Mouse (Mus musculus) heart, adult 2 months (tissue): ENCODE results near the gene Sh3tc1. TPM values are rescaled to one million over a fixed set of nuclear protein-coding genes. Genes with fewer than 3 reads are reported as not detected.
A peak's percentile ranks its signal among the peaks of the same experiment; 100 is the strongest.

ENCODE experiments used
- DNase-seq, 2 experiments: peaks; one replicate each; pipeline ENCODE4 v3.0.0; 2021
- H3K27ac ChIP-seq: fragments of 200-600 bp; 2 replicates; pipeline ENCODE4 v1.8.1; 2022
- H3K27me3 ChIP-seq: fragments of 200-500 bp; 2 replicates; pipeline ENCODE4 v1.6.1; 2012; ENCODE audit warnings: mild to moderate bottlenecking, low read length, inconsistent platforms, mixed read lengths; ENCODE audit not compliant: control insufficient read depth, insufficient read depth
- H3K36me3 ChIP-seq: fragments of 200-500 bp; 2 replicates; pipeline ENCODE4 v1.6.1; 2012; ENCODE audit warnings: low read length, inconsistent platforms; ENCODE audit not compliant: control insufficient read depth, insufficient read depth
- H3K4me1 ChIP-seq: fragments of 200-500 bp; 2 replicates; pipeline ENCODE4 v1.6.1; 2011; ENCODE audit warnings: low read length; ENCODE audit not compliant: control insufficient read depth, insufficient read depth
- H3K4me3 ChIP-seq: fragments of 200-600 bp; 2 replicates; pipeline ENCODE4 v1.8.1; 2022
- H3K79me2 ChIP-seq: fragments of 200-500 bp; replicated peaks from 2 replicates; pipeline ENCODE4 v1.6.1; 2012; ENCODE audit warnings: mild to moderate bottlenecking, inconsistent platforms, low read length, moderate library complexity, mixed read lengths; ENCODE audit not compliant: control insufficient read depth, insufficient read depth
- H3K9ac ChIP-seq: fragments of 200-500 bp; 2 replicates; pipeline ENCODE4 v1.6.1; 2012; ENCODE audit warnings: low read depth, mild to moderate bottlenecking, control low read depth, inconsistent platforms, low read length, mixed read lengths
- CTCF ChIP-seq: fragments of 200-600 bp; IDR thresholded peaks from 2 replicates; pipeline ENCODE4 v1.8.1; 2022; ENCODE audit warnings: antibody characterized with exemption, mild to moderate bottlenecking, moderate library complexity
- EP300 ChIP-seq: fragments of 200-500 bp; IDR thresholded peaks from 2 replicates; pipeline ENCODE4 v1.6.1; 2011; ENCODE audit warnings: low read depth, low read length, control low read depth; ENCODE audit not compliant: insufficient read depth
- POLR2A ChIP-seq: fragments of 200-500 bp; IDR thresholded peaks from 2 replicates; pipeline ENCODE4 v1.6.1; 2011; ENCODE audit warnings: mild to moderate bottlenecking, low read depth, low read length, control low read depth; ENCODE audit not compliant: insufficient read depth
- WGBS: fragments of 180-500 bp; shearing (Covaris S2); methylation state at CpG from one replicate; pipeline ENCODE4 v1.1.7; 2018; 5-methylcytosine and 5-hydroxymethylcytosine counted together
- intact Hi-C: fragments of 180-260 bp; cut with DNase I; formaldehyde crosslinking; loops from one replicate; pipeline ENCODE4 v1.15.1; 2025
- polyA plus RNA-seq: library from polyadenylated mRNA; depleted of rRNA; stranded (reverse); fragments of >200 nt; gene quantifications from 2 replicates; pipeline ENCODE4 v1.2.3, GENCODE M21; 2012
- total RNA-seq, 2 experiments: library from RNA; stranded (reverse); gene quantifications; 2 replicates each; pipeline ENCODE4 v1.2.3; 2021

Sh3tc1 gene
- total and polyA plus RNA-seq, 3 experiments: 5.7 to 7.2 (median 6.3) TPM

DNA sequence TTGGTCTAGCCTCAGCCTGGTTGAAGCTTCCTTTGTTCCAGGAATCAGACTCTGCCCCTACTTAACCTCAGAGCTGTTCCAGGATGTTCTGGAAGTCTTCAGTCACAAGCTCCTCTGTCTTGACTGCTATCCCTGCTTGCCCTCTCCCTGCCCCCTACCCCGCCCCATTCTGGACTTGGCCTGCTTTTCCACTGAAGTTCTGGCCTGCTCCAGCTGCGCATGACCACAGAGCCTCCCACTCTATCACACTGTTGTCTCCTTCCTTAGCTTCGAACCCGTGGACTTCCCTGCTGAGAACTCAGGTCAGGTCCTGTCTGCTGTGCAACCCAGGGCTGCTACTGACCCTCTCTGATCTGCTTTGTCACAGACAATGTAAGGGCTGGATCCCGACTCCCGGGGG, 26.1 kb upstream of the Sh3tc1 start:
- Histone ChIP-seq H3K4me1 (peaks cover 25% of the 10 kb centered on the region), H3K27me3 (no peaks in the 10 kb centered on the region), H3K79me2 (no peaks in the 10 kb centered on the region), H3K27ac (peak overlapping the region; percentile 69; the same call in 1 of the 2 replicates), H3K4me3 (no peak overlapping the region), H3K9ac (no peak overlapping the region), H3K36me3 (no peaks in the 10 kb centered on the region)
- 63% methylated on average over 6 of the region's 6 CpGs for WGBS
- DNase-seq: no peak
- intact Hi-C loops: no loop called here
- 0 out of 2 replicates have a peak, but pooled peaks have one; percentile 0 for TF ChIP-seq EP300
- TF ChIP-seq CTCF: no peak
- TF ChIP-seq POLR2A: no peak

DNA sequence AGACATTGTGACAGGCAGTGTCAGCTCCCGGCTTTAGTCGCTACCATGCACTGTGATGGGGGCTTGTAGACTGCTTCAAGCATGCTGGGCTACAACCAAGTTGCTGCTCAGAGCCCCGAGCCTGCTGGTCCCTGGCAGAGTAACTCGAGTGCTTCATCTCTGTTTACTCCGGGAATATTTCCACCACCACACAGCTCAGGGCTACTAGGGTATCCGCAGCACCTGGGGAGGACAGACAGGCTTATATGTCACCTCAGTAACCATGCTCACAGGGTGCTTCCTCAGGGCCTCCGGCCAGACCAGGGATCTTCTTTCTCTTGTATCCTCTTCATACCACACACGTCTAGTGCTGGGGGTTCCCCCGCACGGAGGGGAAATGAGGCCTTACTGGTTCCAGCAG, 23.1 kb upstream of the Sh3tc1 start:
- no peaks in the 10 kb centered on the region for H3K79me2 ChIP-seq
- 59% methylated on average over 10 of the region's 10 CpGs for WGBS
- intact Hi-C loops: no loop called here
- no peaks in the 10 kb centered on the region for H3K36me3 ChIP-seq
- no peaks in the 10 kb centered on the region for H3K27me3 ChIP-seq
- H3K27ac ChIP-seq: peak overlapping the region; percentile 68
- no peak for DNase-seq
- no peak for TF ChIP-seq POLR2A
- H3K4me1 ChIP-seq: peaks cover 13% of the 10 kb centered on the region
- H3K4me3 ChIP-seq: no peak overlapping the region
- no peak overlapping the region for H3K9ac ChIP-seq

DNA sequence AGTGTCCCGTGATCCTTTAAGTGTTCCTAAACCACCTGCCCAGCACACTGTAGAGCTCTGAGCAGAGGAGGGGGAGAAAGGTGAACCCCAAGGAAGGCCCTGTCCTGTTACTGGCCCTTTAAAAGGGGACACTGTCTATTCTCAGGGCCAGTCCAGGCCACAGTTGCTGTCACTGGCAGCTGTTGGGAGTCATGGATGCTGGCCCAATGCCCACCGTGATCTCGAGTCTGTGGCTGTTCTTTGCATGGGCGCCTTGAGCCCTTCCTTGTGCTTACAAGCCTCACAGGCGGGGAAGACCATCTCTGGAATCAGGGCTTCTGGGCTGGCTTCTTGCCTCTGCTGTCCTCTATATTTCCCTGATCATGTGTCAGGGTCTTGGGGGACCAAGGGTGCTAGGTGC, 22.6 kb upstream of the Sh3tc1 start:
- intact Hi-C loops: no loop called here
- H3K27me3 ChIP-seq: no peaks in the 10 kb centered on the region
- H3K4me1 ChIP-seq: peaks cover 13% of the 10 kb centered on the region
- peak; percentile 73 for DNase-seq
- no peak overlapping the region for H3K9ac ChIP-seq
- H3K27ac ChIP-seq: peak overlapping the region; percentile 68
- H3K36me3 ChIP-seq: no peaks in the 10 kb centered on the region
- H3K79me2 ChIP-seq: no peaks in the 10 kb centered on the region
- 37% methylated on average over 5 of the region's 5 CpGs for WGBS
- no peak overlapping the region for H3K4me3 ChIP-seq
- TF ChIP-seq CTCF (no peak), POLR2A (no peak), EP300 (peak; percentile 74; the same call in 1 of the 2 replicates)

DNA sequence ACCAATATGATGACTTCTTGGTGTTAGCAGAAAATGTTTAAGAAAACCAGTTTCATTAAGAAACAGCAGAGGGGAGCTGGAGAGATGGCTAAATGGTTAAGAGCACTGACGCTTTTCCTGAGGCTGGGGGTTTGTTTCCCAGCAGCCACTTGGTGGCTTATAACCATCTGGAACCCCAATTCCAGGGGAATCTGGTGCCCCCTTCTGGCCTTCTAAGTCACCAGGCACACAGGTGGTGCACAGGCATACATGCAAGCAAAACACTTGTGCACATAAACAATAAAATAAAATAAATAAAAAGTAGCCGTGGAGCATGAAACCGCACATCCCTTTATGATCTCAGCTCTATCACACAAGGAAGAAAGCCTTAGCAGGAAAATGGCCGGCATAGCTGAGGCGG, 21.5 kb upstream of the Sh3tc1 start:
- WGBS: 85% methylated on average over 5 of the region's 5 CpGs

DNA sequence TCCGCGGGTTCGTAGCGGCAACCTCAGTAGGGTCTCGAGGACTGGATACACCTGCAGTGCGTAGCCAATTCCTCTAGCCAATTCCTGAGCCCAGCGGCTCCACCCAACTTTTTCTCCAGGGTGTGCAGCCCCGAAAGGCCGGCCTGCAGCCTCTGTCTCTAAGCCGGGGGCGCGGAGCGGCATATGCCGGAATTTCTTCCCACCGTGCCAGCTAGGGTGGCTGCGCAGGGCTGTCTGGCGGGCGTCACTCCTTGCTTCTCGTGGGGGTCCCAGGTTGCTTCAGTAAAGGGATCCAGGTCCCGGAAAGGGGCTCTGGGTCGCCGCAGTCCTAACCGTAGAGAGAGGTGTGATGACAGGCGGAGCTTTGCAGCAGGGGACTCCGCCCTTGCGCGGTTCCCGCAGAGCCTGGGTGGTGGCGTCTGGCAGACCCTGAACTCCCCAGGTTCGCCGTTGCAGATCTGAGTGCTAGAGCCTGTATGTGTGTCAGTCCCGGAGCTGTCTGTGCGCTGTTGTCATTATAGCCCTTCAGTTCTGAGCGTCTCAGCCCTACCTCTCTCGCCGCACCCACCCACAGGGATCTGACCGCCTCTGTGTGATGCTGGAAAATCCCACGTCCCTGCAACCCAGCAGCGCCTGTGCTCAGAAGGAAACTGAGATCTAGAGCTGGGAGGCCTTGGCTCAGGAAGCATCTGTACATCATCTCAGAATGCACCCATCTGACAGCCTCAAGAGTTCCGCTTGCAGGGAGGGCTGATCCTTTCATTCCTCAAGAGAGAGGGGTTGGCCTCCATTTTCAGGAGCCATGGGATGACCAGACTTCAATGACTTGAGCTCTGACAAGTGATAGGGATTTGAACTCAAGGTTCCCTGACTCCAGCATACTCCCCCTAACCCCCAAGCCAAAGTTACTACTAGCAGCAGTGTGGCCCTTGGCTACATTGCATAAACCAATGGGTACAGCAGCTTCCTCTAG, 18.6 kb upstream of the Sh3tc1 start:
- TF ChIP-seq POLR2A (no peak), CTCF (no peak), EP300 (no peak)
- peak overlapping the region; percentile 82 for H3K9ac ChIP-seq
- no peaks in the 10 kb centered on the region for H3K27me3 ChIP-seq
- H3K36me3 ChIP-seq: no peaks in the 10 kb centered on the region
- peak; percentile 39 to 52 for DNase-seq
- H3K27ac ChIP-seq: peak overlapping the region; percentile 74
- 3% methylated on average over 40 of the region's 40 CpGs for WGBS
- no peaks in the 10 kb centered on the region for H3K79me2 ChIP-seq
- H3K4me1 ChIP-seq: peaks cover 5% of the 10 kb centered on the region
- intact Hi-C loops: loop anchor here (5.0 kb wide), 1 partner anchor 176 kb away; the partner anchor contains the start of gene Acox3
- H3K4me3 ChIP-seq: peak overlapping the region; percentile 80

More for the DNA sequence above, 21.5 kb upstream of the Sh3tc1 start:
- Histone ChIP-seq H3K79me2 (no peaks in the 10 kb centered on the region), H3K4me3 (no peak overlapping the region), H3K27ac (no peak overlapping the region), H3K4me1 (peaks cover 10% of the 10 kb centered on the region), H3K9ac (no peak overlapping the region), H3K27me3 (no peaks in the 10 kb centered on the region), H3K36me3 (no peaks in the 10 kb centered on the region)
- intact Hi-C loops: no loop called here
- no peak for DNase-seq
- TF ChIP-seq CTCF: peak; percentile 15; the same call in 1 of the 2 replicates
- TF ChIP-seq EP300: no peak
- TF ChIP-seq POLR2A: no peak

DNA sequence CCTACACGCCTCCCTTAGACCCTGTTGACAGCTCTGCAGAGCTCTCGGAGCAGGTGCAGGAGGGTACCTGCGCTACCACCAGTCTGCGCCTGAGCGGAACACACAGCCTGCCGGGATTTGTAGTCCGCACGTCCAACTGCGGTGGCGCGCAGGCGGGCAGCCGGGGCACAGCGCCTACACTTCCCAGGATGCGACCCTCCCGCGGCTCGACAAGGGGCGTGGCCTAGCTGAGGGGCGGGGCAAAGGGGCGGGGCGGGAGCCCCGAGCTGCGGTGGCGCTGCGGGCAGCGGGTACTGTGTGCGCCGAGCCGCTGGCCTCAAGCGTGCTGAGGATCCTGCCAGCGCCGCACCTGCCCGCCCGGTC, 17.8 kb upstream of the Sh3tc1 start, which contains the start of gene Ablim2:
Ablim2 (plus strand) TSS at position 242 of the 363 bp plus-strand sequence.
- TF ChIP-seq CTCF (peak; percentile 44), POLR2A (0 out of 2 replicates have a peak, but pooled peaks have one; percentile 38), EP300 (no peak)
- H3K4me3 ChIP-seq: peak within 1 kb of the TSS; percentile 80
- 1% methylated on average over 35 of the region's 35 CpGs for WGBS
- no peaks in the 10 kb centered on the region for H3K27me3 ChIP-seq
- H3K27ac ChIP-seq: peak within 1 kb of the TSS; percentile 74
- H3K79me2 ChIP-seq: no peaks in the 10 kb centered on the region
- intact Hi-C loops: loop anchor here (5.0 kb wide), 1 partner anchor 175 kb away; the partner anchor contains the start of gene Acox3
- H3K9ac ChIP-seq: peak within 1 kb of the TSS; percentile 82
- no peaks in the 10 kb centered on the region for H3K36me3 ChIP-seq
- DNase-seq: peak; percentile 87 to 92
- H3K4me1 ChIP-seq: peaks cover 4% of the 10 kb centered on the region
